10 mouse cellular contexts compared by ENCODE assay signal in the genomic region with DNA sequence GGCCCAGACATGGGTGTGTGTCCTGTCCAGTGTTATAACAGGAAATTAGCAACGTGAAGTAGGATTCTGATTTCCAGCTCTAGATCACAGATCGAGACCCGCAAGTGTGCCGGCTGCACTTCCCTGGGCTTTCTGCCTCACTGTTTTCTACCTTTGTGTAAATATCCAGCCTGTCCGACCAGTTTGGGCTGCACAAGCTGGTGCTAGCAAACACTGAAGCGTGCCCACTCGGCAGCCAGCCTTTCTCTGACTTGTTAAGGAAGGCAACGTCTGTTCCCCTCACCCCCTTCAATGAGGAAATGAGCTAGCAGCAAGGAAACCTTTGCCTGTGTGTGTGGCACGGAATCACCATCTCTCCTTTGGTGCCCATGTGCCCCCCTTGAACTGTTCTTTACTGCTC.
A peak's percentile ranks its signal among the peaks of the same experiment; 100 is the strongest.
DNase-seq lines count a peak whose midpoint lies in the region; ATAC-seq and TF ChIP-seq lines count a peak whose summit lies in the region.
"Had no signal": no experiment of that assay in that cellular context is flagged by ENCODE, and none has a peak within 500 bp of the region (broad histone marks: within the 10 kb centered on the region; RNA-seq: fewer than 3 reads in every experiment).

No protein-coding gene starts in this region.

- no peak for TF ChIP-seq CTCF in layer of hippocampus, adult 2 months (conservative IDR thresholded peaks at IDR 0.05)
- no peak for TF ChIP-seq CTCF in intestine, postnatal 0 days (IDR thresholded peaks at IDR 0.05; ENCODE audit: low read depth)

- no peak overlapping the region for H3K4me2 ChIP-seq in intestine, postnatal 0 days (replicated peaks; ENCODE audit: low read depth)
- H3K4me2 ChIP-seq in lung, embryonic 15.5 days, result no peak overlapping the region

- H3K9ac ChIP-seq in intestine, postnatal 0 days (ENCODE audit: low read depth, low read length), result no peak overlapping the region; the same call in 1 of the 2 replicates
- no peak overlapping the region for H3K9ac ChIP-seq in lung, embryonic 15.5 days

- ATAC-seq in intestine, postnatal 0 days, result peak; percentile 46; the same call in 1 of the 2 replicates
- ATAC-seq in lung, embryonic 15.5 days (ENCODE audit: borderline replicate concordance, extremely low read depth, low FRiP score, low TSS enrichment), result peak; percentile 74
- ATAC-seq in granulocyte monocyte progenitor cell, adult 5-6 weeks (replicated peaks; ENCODE audit: poor library complexity, severe bottlenecking), result no peak
- ATAC-seq: CD4-positive, CD25-positive, alpha-beta regulatory T cell, adult 4 months had no signal

- no peaks in the 10 kb centered on the region for H3K27me3 ChIP-seq in intestine, postnatal 0 days (replicated peaks; ENCODE audit: control insufficient read depth, insufficient read depth, low read length)
- no peaks in the 10 kb centered on the region for H3K27me3 ChIP-seq in lung, embryonic 15.5 days
- no peaks in the 10 kb centered on the region for H3K27me3 ChIP-seq in heart, embryonic 10.5 days (ENCODE audit: insufficient read depth, poor library complexity, severe bottlenecking)

- intact Hi-C loops in gastrocnemius, postnatal 14 days (cut with DNase I; ENCODE audit: low total_unique reads), result no loop called here

- peaks cover 16% of the 10 kb centered on the region for H3K4me1 ChIP-seq in intestine, postnatal 0 days (replicated peaks; ENCODE audit: control insufficient read depth, insufficient read depth, low read length)
- peaks cover 45% of the 10 kb centered on the region for H3K4me1 ChIP-seq in lung, embryonic 15.5 days
- H3K4me1 ChIP-seq in heart, embryonic 10.5 days, result peaks cover 34% of the 10 kb centered on the region

- H3K36me3 ChIP-seq in intestine, postnatal 0 days (ENCODE audit: control insufficient read depth, insufficient read depth), result peaks cover 48% of the 10 kb centered on the region
- peaks cover 51% of the 10 kb centered on the region for H3K36me3 ChIP-seq in lung, embryonic 15.5 days
- H3K36me3 ChIP-seq in heart, embryonic 10.5 days, result peaks cover 53% of the 10 kb centered on the region

- 46% methylated on average over 9 of the region's 9 CpGs for WGBS in intestine, postnatal 0 days
- WGBS in lung, embryonic 15.5 days, result 57% methylated on average over 9 of the region's 9 CpGs
- WGBS in heart, embryonic 10.5 days, result 86% methylated on average over 9 of the region's 9 CpGs

- H3K9me3 ChIP-seq in intestine, postnatal 0 days (ENCODE audit: control insufficient read depth), result no peaks in the 10 kb centered on the region
- no peaks in the 10 kb centered on the region for H3K9me3 ChIP-seq in lung, embryonic 15.5 days
- no peaks in the 10 kb centered on the region for H3K9me3 ChIP-seq in heart, embryonic 10.5 days

- H3K4me3 ChIP-seq in layer of hippocampus, adult 2 months, result no peak overlapping the region
- H3K4me3 ChIP-seq in intestine, postnatal 0 days (ENCODE audit: low read depth, low read length), result no peak overlapping the region
- no peak overlapping the region for H3K4me3 ChIP-seq in lung, embryonic 15.5 days
- H3K4me3 ChIP-seq in heart, embryonic 10.5 days, result no peak overlapping the region

- DNase-seq in layer of hippocampus, adult 2 months (ENCODE audit: low spot score in 2 of 2), result no peak
- DNase-seq in layer of hippocampus, adult 9-10 months (ENCODE audit: low spot score), result no peak
- peak; percentile 48 for DNase-seq in thymus, postnatal 25 days
- DNase-seq in gastrocnemius, postnatal 14 days, result no peak
- no peak for DNase-seq in heart, embryonic 10.5 days (ENCODE audit: low spot score)

- peak overlapping the region; percentile 61; the same call in 1 of the 2 replicates for H3K27ac ChIP-seq in layer of hippocampus, adult 2 months
- H3K27ac ChIP-seq in intestine, postnatal 0 days (ENCODE audit: low read depth, low read length), result peak overlapping the region; percentile 77
- H3K27ac ChIP-seq in lung, embryonic 15.5 days, result peak overlapping the region; percentile 88
- no peak overlapping the region for H3K27ac ChIP-seq in heart, embryonic 10.5 days
- H3K27ac ChIP-seq: macrophage had no signal
